Mouse (Mus musculus) kidney, postnatal 0 days (tissue): ENCODE measurements around the gene Slamf7. TPM values are rescaled to one million over a fixed set of nuclear protein-coding genes. Genes with fewer than 3 reads are reported as not detected.

Experiments used
- ATAC-seq: fragments of 200-750 bp; cut with Nextera tagmentation; replicated peaks from 2 replicates; pipeline ENCODE4 v1.8.0; 2017; ENCODE audit warnings: low read depth, moderate number of reproducible peaks, moderate TSS enrichment, moderate library complexity; ENCODE audit not compliant: low FRiP score
- DNase-seq: peaks from one replicate; pipeline ENCODE4 v3.0.0-alpha.2; 2016; ENCODE audit warnings: low spot score
- H3K27ac ChIP-seq: fragments of 300-500 bp; sonication (generic); 2 replicates; pipeline ENCODE4 v1.5.1; 2014; ENCODE audit warnings: mild to moderate bottlenecking
- H3K27me3 ChIP-seq: fragments of 300-500 bp; sonication (generic); 2 replicates; pipeline ENCODE4 v1.6.1; 2014; ENCODE audit warnings: low read length, mixed read lengths; ENCODE audit not compliant: insufficient read depth
- H3K36me3 ChIP-seq: fragments of 300-500 bp; sonication (generic); 2 replicates; pipeline ENCODE4 v1.6.1; 2014; ENCODE audit warnings: low read length, mixed read lengths; ENCODE audit not compliant: insufficient read depth
- H3K4me1 ChIP-seq: fragments of 300-500 bp; sonication (generic); replicated peaks from 2 replicates; pipeline ENCODE4 v1.6.1; 2014; ENCODE audit warnings: antibody characterized with exemption, low read length, mixed read lengths; ENCODE audit not compliant: insufficient read depth
- H3K4me2 ChIP-seq: fragments of 300-500 bp; sonication (generic); 2 replicates; pipeline ENCODE4 v1.6.1; 2014; ENCODE audit warnings: mild to moderate bottlenecking, low read length, moderate library complexity, mixed read lengths
- H3K4me3 ChIP-seq: fragments of 300-500 bp; sonication (generic); replicated peaks from 2 replicates; pipeline ENCODE4 v1.5.1; 2014; ENCODE audit warnings: low read depth, low read length
- H3K9ac ChIP-seq: fragments of 300-500 bp; sonication (generic); 2 replicates; pipeline ENCODE4 v1.6.1; 2014; ENCODE audit warnings: low read depth, low read length
- H3K9me3 ChIP-seq: fragments of 300-500 bp; sonication (generic); replicated peaks from 2 replicates; pipeline ENCODE4 v1.6.1; 2016; ENCODE audit warnings: low read length, inconsistent platforms, mixed read lengths
- CTCF ChIP-seq: IDR thresholded peaks from 2 replicates; pipeline ENCODE4 v1.5.1; 2016; ENCODE audit warnings: antibody characterized with exemption, low read depth, mild to moderate bottlenecking, moderate library complexity
- WGBS: fragments of 180-500 bp; shearing (Covaris S2); extraction: QIAGEN DNeasy Blood & Tissue Kit; methylation state at CpG from one replicate; pipeline ENCODE4 v1.1.7; 2014; 5-methylcytosine and 5-hydroxymethylcytosine counted together
- polyA plus RNA-seq: library from polyadenylated mRNA; unstranded; fragments of >200 nt; fragmentation: Nextera tagmentation; extraction: Ambion mirVana; gene quantifications from 2 replicates; pipeline ENCODE4 v1.2.1, GENCODE M21; 2015

Slamf7 gene
- polyA plus RNA-seq, 1 experiment from 2014 or later, result not detected

- Histone ChIP-seq H3K9me3 (no peaks in the 10 kb centered on the region), H3K4me2 (no peak overlapping the region), H3K27ac (no peak overlapping the region), H3K27me3 (no peaks in the 10 kb centered on the region), H3K36me3 (no peaks in the 10 kb centered on the region), H3K4me3 (no peak overlapping the region), H3K9ac (no peak overlapping the region), H3K4me1 (no peaks in the 10 kb centered on the region)
- ATAC-seq (no peak), DNase-seq (no peak)
- 46% methylated on average over 7 of the region's 7 CpGs for WGBS
- TF ChIP-seq CTCF, result no peak
Measured at GRCm38 (mm10) chr1:171630041-171630440, 22.8 kb downstream of the Slamf7 start.

- H3K36me3 ChIP-seq, result no peaks in the 10 kb centered on the region
- no peak for TF ChIP-seq CTCF
- no peak overlapping the region for H3K4me3 ChIP-seq
- H3K4me1 ChIP-seq, result no peaks in the 10 kb centered on the region
- no peak overlapping the region for H3K4me2 ChIP-seq
- DNase-seq (no peak), ATAC-seq (no peak)
- 30% methylated on average over 6 of the region's 6 CpGs for WGBS
- no peak overlapping the region for H3K9ac ChIP-seq
- H3K27me3 ChIP-seq, result no peaks in the 10 kb centered on the region
- no peak overlapping the region for H3K27ac ChIP-seq
- no peaks in the 10 kb centered on the region for H3K9me3 ChIP-seq
Measured at GRCm38 (mm10) chr1:171629168-171629567, 23.7 kb downstream of the Slamf7 start.

- 80% methylated on average over 3 of the region's 3 CpGs for WGBS
- TF ChIP-seq CTCF, result no peak
- Histone ChIP-seq H3K4me1 (no peaks in the 10 kb centered on the region), H3K9me3 (no peaks in the 10 kb centered on the region), H3K36me3 (no peaks in the 10 kb centered on the region), H3K4me3 (no peak overlapping the region), H3K9ac (no peak overlapping the region), H3K27me3 (no peaks in the 10 kb centered on the region), H3K27ac (no peak overlapping the region), H3K4me2 (no peak overlapping the region)
- no peak for DNase-seq
- ATAC-seq, result no peak
Measured at GRCm38 (mm10) chr1:171627801-171628200, 25.0 kb downstream of the Slamf7 start.

GRCm38 (mm10) chr1:171620091-171620490, 32.7 kb downstream of the Slamf7 start:
- no peak overlapping the region for H3K27ac ChIP-seq
- H3K9me3 ChIP-seq, result no peaks in the 10 kb centered on the region
- no peak for TF ChIP-seq CTCF
- no peaks in the 10 kb centered on the region for H3K27me3 ChIP-seq
- no peak for ATAC-seq
- H3K36me3 ChIP-seq, result no peaks in the 10 kb centered on the region
- H3K4me3 ChIP-seq, result no peak overlapping the region
- H3K4me2 ChIP-seq, result no peak overlapping the region
- H3K4me1 ChIP-seq, result no peaks in the 10 kb centered on the region
- WGBS, result 92% methylated on average over 6 of the region's 6 CpGs
- no peak overlapping the region for H3K9ac ChIP-seq
- no peak for DNase-seq

GRCm38 (mm10) chr1:171619645-171620044, 33.2 kb downstream of the Slamf7 start:
- ATAC-seq (no peak), DNase-seq (no peak)
- H3K9me3 ChIP-seq, result no peaks in the 10 kb centered on the region
- H3K9ac ChIP-seq, result no peak overlapping the region
- no peak overlapping the region for H3K27ac ChIP-seq
- H3K4me2 ChIP-seq, result no peak overlapping the region
- no peaks in the 10 kb centered on the region for H3K36me3 ChIP-seq
- H3K27me3 ChIP-seq, result no peaks in the 10 kb centered on the region
- TF ChIP-seq CTCF, result no peak
- H3K4me3 ChIP-seq, result no peak overlapping the region
- WGBS, result 77% methylated on average over 3 of the region's 3 CpGs
- no peaks in the 10 kb centered on the region for H3K4me1 ChIP-seq

- DNase-seq (no peak), ATAC-seq (no peak)
- Histone ChIP-seq H3K9me3 (no peaks in the 10 kb centered on the region), H3K4me2 (no peak overlapping the region), H3K27ac (no peak overlapping the region), H3K9ac (no peak overlapping the region), H3K4me1 (no peaks in the 10 kb centered on the region), H3K4me3 (no peak overlapping the region), H3K36me3 (no peaks in the 10 kb centered on the region), H3K27me3 (no peaks in the 10 kb centered on the region)
- WGBS, result 77% methylated on average over 8 of the region's 8 CpGs
- TF ChIP-seq CTCF, result no peak
Measured at GRCm38 (mm10) chr1:171619001-171619400, 33.8 kb downstream of the Slamf7 start.

GRCm38 (mm10) chr1:171616881-171617515, 35.8 kb downstream of the Slamf7 start:
- no peak for TF ChIP-seq CTCF
- no peak for DNase-seq
- no peaks in the 10 kb centered on the region for H3K27me3 ChIP-seq
- 68% methylated on average over 11 of the region's 11 CpGs for WGBS
- H3K9ac ChIP-seq, result no peak overlapping the region
- no peak for ATAC-seq
- H3K27ac ChIP-seq, result no peak overlapping the region
- no peaks in the 10 kb centered on the region for H3K36me3 ChIP-seq
- H3K4me3 ChIP-seq, result no peak overlapping the region
- H3K4me1 ChIP-seq, result no peaks in the 10 kb centered on the region
- no peaks in the 10 kb centered on the region for H3K9me3 ChIP-seq
- H3K4me2 ChIP-seq, result no peak overlapping the region
